Comparison of ENCODE assay signal across 22 mouse cellular contexts in the genomic region with DNA sequence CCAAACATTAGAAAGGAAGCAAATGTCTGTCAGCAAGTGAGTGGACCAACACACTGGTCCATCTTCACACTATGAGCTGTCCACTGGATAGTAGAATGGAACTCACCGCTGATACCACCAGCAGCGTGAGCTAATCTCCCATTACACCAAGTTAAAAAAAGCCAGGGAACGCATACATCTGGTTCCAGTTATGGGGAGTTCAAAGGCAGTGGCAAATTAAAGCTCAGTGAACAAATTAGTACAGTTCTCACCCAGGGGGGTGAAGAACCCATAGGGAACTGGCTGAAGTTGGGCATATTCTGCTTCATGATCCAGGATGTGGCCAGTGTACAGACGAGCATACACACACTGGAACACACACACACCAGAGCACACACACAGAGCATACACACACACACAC.
DNase-seq lines count a peak whose midpoint lies in the region; ATAC-seq lines count a peak whose summit lies in the region.
"Had no signal": no experiment of that assay in that cellular context is flagged by ENCODE, and none has a peak within 500 bp of the region (broad histone marks: within the 10 kb centered on the region; RNA-seq: fewer than 3 reads in every experiment).

No protein-coding gene starts in this region.

- no peaks in the 10 kb centered on the region for H3K9me3 ChIP-seq in heart, embryonic 11.5 days (replicated peaks; ENCODE audit: control insufficient read depth, low read length)
- H3K9me3 ChIP-seq: forebrain, embryonic 13.5 days; G1E had no signal

- intact Hi-C loops in left cerebral cortex, postnatal 4 days (cut with DNase I): no loop called here

- no peaks in the 10 kb centered on the region for H3K36me3 ChIP-seq in heart, embryonic 11.5 days (ENCODE audit: control insufficient read depth, insufficient read depth, low read length)
- H3K36me3 ChIP-seq: G1E had no signal

- no peak for ATAC-seq in heart, embryonic 11.5 days (replicated peaks; ENCODE audit: insufficient number of reproducible peaks, low FRiP score, low TSS enrichment)
- ATAC-seq: CD4-positive, CD25-positive, alpha-beta regulatory T cell, adult 4 months; forebrain, embryonic 13.5 days; forebrain, postnatal 0 days; intestine, embryonic 16.5 days had no signal

- H3K27ac ChIP-seq in heart, embryonic 11.5 days (ENCODE audit: low read depth, low read length): no peak overlapping the region
- H3K27ac ChIP-seq: forebrain, embryonic 13.5 days; gastrocnemius, adult 2 months; hindbrain, embryonic 14.5 days had no signal

- no peak overlapping the region for H3K9ac ChIP-seq in heart, embryonic 11.5 days (ENCODE audit: low read depth, low read length)
- H3K9ac ChIP-seq: forebrain, embryonic 13.5 days; forebrain, postnatal 0 days; hindbrain, embryonic 14.5 days had no signal

- no peaks in the 10 kb centered on the region for H3K27me3 ChIP-seq in heart, embryonic 11.5 days (ENCODE audit: control insufficient read depth, insufficient read depth, low read length)
- H3K27me3 ChIP-seq: forebrain, embryonic 13.5 days had no signal

- no peak overlapping the region for H3K4me2 ChIP-seq in heart, embryonic 11.5 days
- H3K4me2 ChIP-seq: forebrain, embryonic 13.5 days; hindbrain, embryonic 14.5 days had no signal

- no peak overlapping the region for H3K4me3 ChIP-seq in heart, embryonic 11.5 days (ENCODE audit: low read depth, low read length)
- H3K4me3 ChIP-seq: forebrain, embryonic 13.5 days; gastrocnemius, adult 2 months had no signal

- WGBS in heart, embryonic 11.5 days (ENCODE audit: insufficient replicate concordance): 47% methylated on average over 4 of the region's 4 CpGs

- H3K4me1 ChIP-seq in heart, embryonic 11.5 days (ENCODE audit: control insufficient read depth, insufficient read depth, low read length): no peaks in the 10 kb centered on the region
- H3K4me1 ChIP-seq: forebrain, embryonic 13.5 days had no signal

- peak; percentile 30 for DNase-seq in heart, adult 11 months
- DNase-seq in embryo, embryonic 11 days: peak; percentile 56
- DNase-seq in forelimb bud, embryonic 11.5 days (ENCODE audit: low read depth, low spot score): peak; percentile 71
- no peak for DNase-seq in left cerebral cortex, postnatal 4 days
- DNase-seq in adrenal gland, adult (ENCODE audit: inconsistent age in 2 of 2, low spot score in 1 of 2): no peak
- no peak for DNase-seq in left cerebral cortex, adult 18-20 months (ENCODE audit: low spot score in 2 of 2)
- DNase-seq: adrenal gland, postnatal 10 days; B cell, adult 2 months; cerebellum, adult 11 months; cerebellum, adult 8-10 months; cerebellum, postnatal 25 days; forebrain, postnatal 0 days; gastrocnemius, adult 2 months; gastrocnemius, postnatal 25 days; heart, postnatal 10 days; heart, postnatal 4 days had no signal

Comparison
In these comparisons a context has a peak if more than half of its experiments do, and no peak if none do; other contexts are left out.
1. DNase-seq: peak in heart, adult 11 months (single experiment), embryo, embryonic 11 days (single experiment) and forelimb bud, embryonic 11.5 days (single experiment); none in left cerebral cortex, postnatal 4 days (single experiment), adrenal gland, adult (0 of 2) and left cerebral cortex, adult 18-20 months (0 of 2).